Mouse (Mus musculus) gastrocnemius, postnatal 14 days (tissue): Measurements from ENCODE around the gene Pde3b. TPM values are rescaled to one million over a fixed set of nuclear protein-coding genes. Genes with fewer than 3 reads are reported as not detected.
"Not testable (repeated sequence)": the region's sequence is repeated elsewhere in the genome, so short reads cannot be mapped to it uniquely, and the experiment has no call there.

ENCODE experiments used
- DNase-seq: peaks from one replicate; pipeline ENCODE4 v3.0.0; 2021; ENCODE audit warnings: mixed read lengths
- intact Hi-C: fragments of 180-260 bp; cut with DNase I; formaldehyde crosslinking; loops from one replicate; pipeline ENCODE4 v1.15.1; 2025; ENCODE audit warnings: low total_unique reads
- total RNA-seq, 2 experiments: library from RNA; stranded (reverse); gene quantifications; 2 replicates each; pipeline ENCODE4 v1.2.3; 2021

The Pde3b gene
- total RNA-seq, 2 experiments from 2014 or later: 3.6 to 4.9 TPM

DNA sequence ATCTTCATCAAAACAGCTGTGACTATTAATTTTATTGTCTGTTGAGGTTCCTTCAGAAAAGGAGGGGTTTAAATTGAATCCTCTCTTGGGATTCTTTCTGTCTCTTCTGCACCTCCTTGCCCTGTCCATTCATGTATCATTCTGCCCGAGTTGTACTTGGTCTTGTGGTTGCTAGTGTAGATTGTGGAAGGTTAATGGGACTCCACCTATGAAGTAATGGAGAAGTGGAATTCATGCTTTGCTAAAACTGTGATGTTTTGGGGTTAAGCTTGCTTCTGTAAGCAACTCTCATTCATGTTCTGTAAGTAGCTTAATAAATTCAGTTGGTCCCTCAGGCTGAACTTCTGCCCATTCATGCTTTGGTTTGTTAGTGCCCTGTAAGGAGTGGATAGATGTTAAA is 59.8 kb downstream of the Pde3b start:
- no peak for DNase-seq
- intact Hi-C loops: no loop called here

- intact Hi-C loops: no loop called here
- DNase-seq: no peak
These were observed 62.8 kb downstream of the Pde3b start for GRCm38 (mm10) chr7:114477884-114478283.

GRCm38 (mm10) chr7:114478901-114479300 is 63.8 kb downstream of the Pde3b start:
- DNase-seq: no peak
- intact Hi-C loops: no loop called here

DNA sequence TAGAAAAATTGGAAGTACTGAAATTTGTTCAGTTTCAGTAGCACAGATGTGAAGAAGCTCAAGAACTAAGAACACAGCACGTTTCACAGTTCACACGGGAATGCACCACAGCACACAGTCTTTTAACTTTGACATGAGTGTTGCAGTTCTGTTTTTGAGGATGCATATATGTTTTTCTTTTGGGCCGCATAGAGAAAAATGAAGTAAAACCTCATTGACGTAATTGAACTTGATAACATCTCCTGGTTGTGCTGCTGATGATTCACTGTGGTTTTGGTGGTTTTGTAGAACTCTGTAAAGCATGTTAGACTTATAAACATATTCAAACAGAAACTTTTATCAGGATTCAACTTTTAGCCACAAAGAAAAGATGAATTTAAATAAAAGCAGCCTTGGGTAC is 64.7 kb downstream of the Pde3b start:
- no peak for DNase-seq
- intact Hi-C loops: no loop called here

GRCm38 (mm10) chr7:114480196-114480989 is 65.3 kb downstream of the Pde3b start:
- intact Hi-C loops: no loop called here

DNA sequence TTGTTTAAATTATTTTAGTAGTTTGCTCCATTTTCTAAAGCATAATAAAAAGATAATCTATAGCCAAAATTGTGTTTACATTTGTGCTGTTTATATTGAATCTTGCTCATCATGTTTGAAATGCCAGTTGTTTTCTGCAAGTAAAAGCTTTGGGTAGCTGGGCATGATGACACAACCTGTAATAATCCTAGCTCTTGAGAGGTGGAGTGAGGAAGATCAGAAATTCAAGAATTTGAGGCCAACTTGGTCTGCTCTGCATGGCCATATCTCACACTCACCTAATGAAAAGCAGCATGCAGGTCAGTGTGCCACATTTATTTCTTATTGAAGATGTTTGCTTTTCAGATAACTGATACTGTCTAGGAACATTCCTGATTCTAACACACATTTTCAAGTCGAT is 65.9 kb downstream of the Pde3b start:
- no peak for DNase-seq

More at GRCm38 (mm10) chr7:114480196-114480989, 65.3 kb downstream of the Pde3b start:
- DNase-seq: no peak

DNA sequence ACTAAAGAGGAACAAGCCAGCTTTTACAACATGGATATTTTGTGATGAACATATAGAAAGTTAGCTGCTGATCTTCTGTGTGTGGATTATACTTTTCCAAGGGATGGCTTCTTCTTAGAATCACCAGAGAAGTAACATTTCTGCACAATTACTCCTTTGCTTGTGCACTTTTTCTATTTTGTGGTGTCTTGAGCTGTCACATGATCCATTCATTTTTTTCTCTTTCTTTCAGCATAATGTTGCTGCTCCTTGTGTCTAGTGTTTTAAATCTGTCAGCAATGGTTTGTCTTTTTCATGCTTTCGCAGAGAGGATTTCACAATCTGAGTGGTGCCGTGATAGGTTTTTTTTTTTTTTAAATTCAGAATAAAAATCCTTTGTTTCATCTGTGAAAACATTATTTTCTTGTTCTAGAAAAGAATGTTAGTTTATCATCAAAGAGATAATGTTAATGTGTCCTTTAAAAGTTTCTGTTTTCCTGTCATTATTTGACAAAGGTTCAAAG is 66.4 kb downstream of the Pde3b start:
- DNase-seq: no peak
- intact Hi-C loops: no loop called here

More for the DNA sequence above, 65.9 kb downstream of the Pde3b start:
- intact Hi-C loops: no loop called here

DNA sequence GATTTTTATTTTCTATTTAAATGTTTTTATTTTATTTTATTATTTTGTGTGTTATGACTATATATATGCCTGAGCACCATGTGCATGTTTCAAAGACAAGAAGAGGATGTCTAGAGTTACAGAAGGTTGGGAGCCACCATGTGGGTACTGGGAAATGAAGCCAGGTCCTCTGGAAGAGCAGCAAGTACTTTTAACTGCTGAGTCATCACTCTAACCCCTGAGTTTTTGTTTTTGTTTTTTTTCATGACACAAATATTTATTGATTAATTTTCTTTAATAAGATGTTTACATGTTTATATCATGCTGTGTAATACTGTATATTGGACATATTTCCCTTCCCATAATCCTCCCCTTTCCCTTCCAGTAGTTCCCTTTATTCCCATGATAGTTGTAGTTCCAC is 77.5 kb downstream of the Pde3b start:
- intact Hi-C loops: no loop called here

GRCm38 (mm10) chr7:114494033-114494432 is 79.0 kb downstream of the Pde3b start:
- no peak for DNase-seq
- intact Hi-C loops: no loop called here

More for the DNA sequence above, 77.5 kb downstream of the Pde3b start:
- DNase-seq: no peak

DNA sequence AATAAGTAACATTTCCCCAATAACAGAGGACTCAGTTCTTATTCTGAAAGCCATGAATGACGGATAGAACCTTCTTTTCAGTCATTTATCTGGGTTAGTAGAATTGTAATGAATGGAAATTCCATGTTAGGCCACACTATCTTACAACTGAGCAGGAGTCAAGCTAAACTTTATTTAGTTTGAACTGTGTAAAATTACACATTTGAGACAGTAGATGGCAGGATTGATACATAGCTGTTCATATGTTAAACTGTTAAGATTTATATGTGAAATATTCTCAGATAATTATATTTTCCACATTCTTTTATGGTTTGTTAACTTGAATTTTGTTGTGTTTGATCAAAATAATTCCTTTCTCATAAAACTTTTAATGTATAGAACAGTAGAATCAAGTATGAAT is 84.2 kb downstream of the Pde3b start:
- intact Hi-C loops: no loop called here
- DNase-seq: no peak

- no peak for DNase-seq
- intact Hi-C loops: no loop called here
These were observed 93.8 kb downstream of the Pde3b start for GRCm38 (mm10) chr7:114508879-114509278.

- intact Hi-C loops: no loop called here
- no peak for DNase-seq
These were observed 105.0 kb downstream of the Pde3b start for GRCm38 (mm10) chr7:114520122-114520521.

DNA sequence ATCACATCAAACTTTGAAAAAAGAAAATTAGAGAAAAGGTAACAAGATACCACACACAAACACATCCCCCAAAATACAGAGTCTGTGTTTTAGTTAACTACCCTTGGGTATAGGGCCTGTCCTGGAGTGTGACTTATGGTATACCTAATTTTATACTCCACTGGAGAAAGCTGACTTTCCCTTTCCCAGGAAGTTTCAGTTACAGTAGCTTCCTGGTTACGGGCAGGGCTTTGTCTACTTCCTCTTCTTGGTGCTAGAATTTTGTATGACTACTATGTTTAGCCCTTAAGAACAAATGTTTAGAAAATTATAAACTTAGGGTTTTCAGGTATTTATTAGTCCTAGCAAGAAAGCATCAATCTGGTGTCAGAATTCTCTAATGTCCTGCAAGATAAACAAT is 111.2 kb downstream of the Pde3b start:
- intact Hi-C loops: no loop called here
- DNase-seq: no peak

GRCm38 (mm10) chr7:114536179-114536578 is 121.1 kb downstream of the Pde3b start:
- intact Hi-C loops: no loop called here
- no peak for DNase-seq

DNA sequence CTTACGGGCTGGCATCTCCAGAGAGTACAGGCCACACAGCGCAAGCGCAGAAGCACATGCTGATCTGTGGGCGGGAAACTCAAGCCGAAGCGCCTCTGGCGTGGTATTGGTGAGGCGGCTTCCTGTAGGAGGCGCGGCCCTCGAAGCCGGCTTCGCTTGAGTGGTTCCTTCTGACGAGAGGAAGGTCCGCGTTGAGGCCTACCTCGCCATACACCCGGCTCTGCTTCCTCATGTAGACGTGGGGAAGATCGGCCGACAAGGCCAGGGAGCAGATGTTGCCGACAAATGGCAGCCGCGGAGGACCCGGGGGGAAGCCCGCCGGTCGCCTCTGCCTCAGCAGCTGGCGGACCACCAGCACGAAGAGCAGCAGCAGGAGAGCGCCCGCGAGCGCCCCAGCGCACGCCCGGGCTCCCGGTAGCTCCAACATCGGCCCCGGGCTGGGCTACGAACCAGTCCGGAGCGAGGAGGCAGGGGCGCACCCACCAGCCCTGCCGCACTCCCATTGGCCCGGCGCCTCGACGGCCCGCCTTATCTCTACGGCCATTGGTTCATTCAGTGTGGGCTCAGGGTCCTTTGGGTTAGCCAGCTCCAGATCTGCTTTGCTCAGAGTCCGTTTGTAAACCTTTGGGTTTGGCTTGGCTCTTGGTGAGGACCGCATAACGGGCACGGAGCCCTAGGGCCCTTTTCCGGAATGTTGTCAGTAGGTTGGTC is 147.6 kb downstream of the Pde3b start, which contains the start of gene Cyp2r1:
Gene Cyp2r1 (minus strand): TSS at position 442 of the 711 bp plus-strand sequence.
- intact Hi-C loops: no loop called here
- DNase-seq: peak; percentile 88

GRCm38 (mm10) chr7:114573866-114574265 is 158.8 kb downstream of the Pde3b start:
- not testable (repeated sequence) for DNase-seq

DNA sequence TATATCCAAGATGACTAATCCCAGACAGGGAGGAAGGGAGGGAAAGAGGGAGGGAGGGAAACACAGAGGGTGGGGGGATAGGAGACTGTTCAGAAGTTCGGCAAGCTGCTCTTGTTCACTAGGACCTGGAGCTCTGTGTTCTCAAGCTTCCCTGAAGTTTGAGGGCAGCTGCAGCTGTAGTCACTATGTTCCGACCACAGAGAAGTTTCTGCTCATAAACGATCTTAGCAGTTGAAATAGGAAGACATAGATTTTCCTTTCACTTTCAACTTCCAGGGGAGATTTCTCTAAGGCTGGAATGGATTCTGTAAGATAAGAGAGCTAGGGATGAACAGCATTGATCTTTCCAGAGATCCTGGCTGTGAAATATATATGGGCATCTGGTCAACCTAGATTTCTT is 161.8 kb downstream of the Pde3b start:
- no peak for DNase-seq
- intact Hi-C loops: loop anchor here (5.0 kb wide), 1 partner anchor 240 kb away; no protein-coding TSS in a partner anchor

More at GRCm38 (mm10) chr7:114573866-114574265, 158.8 kb downstream of the Pde3b start:
- intact Hi-C loops: not testable (repeated sequence)

GRCm38 (mm10) chr7:114577665-114578064 is 162.6 kb downstream of the Pde3b start:
- intact Hi-C loops: loop anchor here (5.0 kb wide), 1 partner anchor 240 kb away; no protein-coding TSS in a partner anchor
- DNase-seq: no peak

DNA sequence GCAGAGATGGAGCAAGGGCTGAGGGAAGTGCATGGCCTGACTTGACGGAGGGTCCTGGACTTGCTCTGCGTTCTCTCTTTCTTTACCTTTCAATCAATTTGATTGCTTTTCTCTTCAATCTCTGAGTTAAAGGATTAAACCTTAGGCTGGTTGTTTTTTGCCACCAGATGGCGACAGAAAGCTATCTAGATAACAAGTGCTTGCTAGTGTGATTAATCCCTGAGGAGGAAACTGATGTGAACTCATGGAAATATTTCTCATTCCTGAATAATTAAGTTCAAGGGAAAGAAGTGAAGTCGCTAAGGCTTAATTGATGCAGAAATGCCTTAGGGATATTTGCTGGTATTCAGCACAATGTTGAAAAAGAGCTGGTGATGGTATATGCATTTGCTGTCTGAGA is 165.3 kb downstream of the Pde3b start:
- intact Hi-C loops: no loop called here
- DNase-seq: peak; percentile 20

DNA sequence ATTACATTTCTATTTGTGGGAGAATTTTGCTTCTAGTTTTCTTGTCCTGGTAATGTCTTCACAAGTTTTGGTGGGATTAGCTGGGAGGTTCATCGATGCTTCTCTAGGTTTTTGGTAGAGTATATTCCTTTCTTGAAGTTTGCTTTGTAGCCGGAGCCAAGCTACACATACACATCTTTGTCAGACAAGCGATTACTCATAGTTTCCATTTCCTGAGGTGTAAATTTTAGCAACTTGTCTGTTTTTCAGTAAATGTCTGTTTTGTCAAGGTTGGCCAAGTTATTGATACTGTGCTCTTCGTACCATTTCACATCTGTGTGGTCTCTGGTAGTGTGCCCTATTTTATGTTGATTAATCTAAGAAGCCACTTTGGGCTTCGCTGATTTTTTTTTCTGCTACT is 166.1 kb downstream of the Pde3b start:
- DNase-seq: no peak
- intact Hi-C loops: no loop called here
